Mouse (Mus musculus) lung, postnatal 14 days (tissue): Measurements from ENCODE around the gene H2-Ab1.

Experiments used
- DNase-seq: peaks from one replicate; pipeline ENCODE4 v3.0.0; 2021

The H2-Ab1 gene

GRCm38 (mm10) chr17:34240366-34240765 lies 17.1 kb upstream of the H2-Ab1 start:
- no peak for DNase-seq

- DNase-seq: no peak
These were observed 16.6 kb upstream of the H2-Ab1 start for GRCm38 (mm10) chr17:34240916-34241315.

GRCm38 (mm10) chr17:34244656-34245055 lies 12.8 kb upstream of the H2-Ab1 start:
- no peak for DNase-seq

GRCm38 (mm10) chr17:34247047-34247446 lies 10.4 kb upstream of the H2-Ab1 start:
- no peak for DNase-seq

GRCm38 (mm10) chr17:34248764-34249163 lies 8.7 kb upstream of the H2-Ab1 start:
- DNase-seq: no peak

GRCm38 (mm10) chr17:34249361-34249760 lies 8.1 kb upstream of the H2-Ab1 start:
- DNase-seq: no peak

- DNase-seq: peak; percentile 62
These were observed 7.6 kb upstream of the H2-Ab1 start for GRCm38 (mm10) chr17:34249878-34250277.

- DNase-seq: no peak
These were observed 5.8 kb upstream of the H2-Ab1 start for GRCm38 (mm10) chr17:34251666-34252065.

GRCm38 (mm10) chr17:34256501-34256900 lies 988 bp upstream of the H2-Ab1 start:
- no peak for DNase-seq

GRCm38 (mm10) chr17:34260551-34260950 lies 3.1 kb downstream of the H2-Ab1 start:
- no peak for DNase-seq

- DNase-seq: peak; percentile 81
These were observed 4.0 kb downstream of the H2-Ab1 start for GRCm38 (mm10) chr17:34261502-34261901.

- peak; percentile 80 for DNase-seq
These were observed 5.6 kb downstream of the H2-Ab1 start for GRCm38 (mm10) chr17:34263068-34263467.

GRCm38 (mm10) chr17:34263811-34264371 lies 6.4 kb downstream of the H2-Ab1 start:
- peak; percentile 34 for DNase-seq

- no peak for DNase-seq
These were observed 7.2 kb downstream of the H2-Ab1 start for GRCm38 (mm10) chr17:34264452-34265351.

GRCm38 (mm10) chr17:34268262-34268661 lies 10.8 kb downstream of the H2-Ab1 start:
- DNase-seq: no peak

GRCm38 (mm10) chr17:34268748-34269147 lies 11.3 kb downstream of the H2-Ab1 start:
- DNase-seq: no peak

- no peak for DNase-seq
These were observed 12.3 kb downstream of the H2-Ab1 start for GRCm38 (mm10) chr17:34269817-34270216.

GRCm38 (mm10) chr17:34270230-34270629 lies 12.7 kb downstream of the H2-Ab1 start:
- DNase-seq: no peak

GRCm38 (mm10) chr17:34270940-34271339 lies 13.5 kb downstream of the H2-Ab1 start:
- DNase-seq: no peak

GRCm38 (mm10) chr17:34272102-34272501 lies 14.6 kb downstream of the H2-Ab1 start:
- DNase-seq: no peak

GRCm38 (mm10) chr17:34280499-34281038 lies 23.1 kb downstream of the H2-Ab1 start:
- no peak for DNase-seq

- no peak for DNase-seq
These were observed 24.3 kb downstream of the H2-Ab1 start for GRCm38 (mm10) chr17:34281836-34282235.

GRCm38 (mm10) chr17:34285371-34285770 lies 27.9 kb downstream of the H2-Ab1 start:
- no peak for DNase-seq

GRCm38 (mm10) chr17:34285848-34286247 lies 28.4 kb downstream of the H2-Ab1 start:
- DNase-seq: peak; percentile 61
